Mouse (Mus musculus) small intestine, adult 2 months (tissue): ENCODE results near the gene Pts. TPM values are rescaled to one million over a fixed set of nuclear protein-coding genes. Genes with fewer than 3 reads are reported as not detected.

Experiments used
- H3K27ac ChIP-seq: fragments of 200-500 bp; 2 replicates; pipeline ENCODE4 v1.5.1; 2012; ENCODE audit warnings: low read depth, low read length, control low read depth, inconsistent platforms; ENCODE audit not compliant: insufficient read depth
- H3K27me3 ChIP-seq: fragments of 200-500 bp; 2 replicates; pipeline ENCODE4 v1.6.1; 2012; ENCODE audit warnings: mild to moderate bottlenecking, moderate library complexity, low read length, inconsistent platforms; ENCODE audit not compliant: control insufficient read depth, insufficient read depth
- H3K36me3 ChIP-seq: fragments of 200-500 bp; 2 replicates; pipeline ENCODE4 v1.6.1; 2012; ENCODE audit warnings: mild to moderate bottlenecking, low read length, control low read depth, inconsistent platforms; ENCODE audit not compliant: control insufficient read depth, insufficient read depth
- H3K4me1 ChIP-seq: fragments of 200-500 bp; 2 replicates; pipeline ENCODE4 v1.6.1; 2012; ENCODE audit warnings: low read length, inconsistent platforms, mixed read lengths; ENCODE audit not compliant: control insufficient read depth, insufficient read depth, insufficient read length
- H3K4me3 ChIP-seq: fragments of 200-500 bp; 2 replicates; pipeline ENCODE4 v1.5.1; 2012; ENCODE audit warnings: low read depth, mild to moderate bottlenecking, control low read depth, inconsistent platforms, low read length, moderate library complexity
- CTCF ChIP-seq: fragments of 200-500 bp; IDR thresholded peaks from 2 replicates; pipeline ENCODE4 v1.5.1; 2012; ENCODE audit warnings: low read depth, mild to moderate bottlenecking, control low read depth, inconsistent platforms, low read length, moderate library complexity, mixed read lengths; ENCODE audit not compliant: insufficient replicate concordance, insufficient read length; ENCODE audit errors: extremely low read depth
- POLR2A ChIP-seq: fragments of 200-500 bp; IDR thresholded peaks from 2 replicates; pipeline ENCODE4 v1.6.1; 2012; ENCODE audit warnings: low read depth, mild to moderate bottlenecking, control low read depth, inconsistent platforms, low read length, moderate library complexity
- WGBS: fragments of 180-500 bp; shearing (Covaris S2); methylation state at CpG from one replicate; pipeline ENCODE4 v1.1.7; 2018; 5-methylcytosine and 5-hydroxymethylcytosine counted together
- polyA plus RNA-seq: library from polyadenylated mRNA; depleted of rRNA; stranded (reverse); fragments of >200 nt; gene quantifications from 2 replicates; pipeline ENCODE4 v1.2.3, GENCODE M21; 2012

Gene Pts
- polyA plus RNA-seq, 1 experiment, result 14.9 TPM

DNA sequence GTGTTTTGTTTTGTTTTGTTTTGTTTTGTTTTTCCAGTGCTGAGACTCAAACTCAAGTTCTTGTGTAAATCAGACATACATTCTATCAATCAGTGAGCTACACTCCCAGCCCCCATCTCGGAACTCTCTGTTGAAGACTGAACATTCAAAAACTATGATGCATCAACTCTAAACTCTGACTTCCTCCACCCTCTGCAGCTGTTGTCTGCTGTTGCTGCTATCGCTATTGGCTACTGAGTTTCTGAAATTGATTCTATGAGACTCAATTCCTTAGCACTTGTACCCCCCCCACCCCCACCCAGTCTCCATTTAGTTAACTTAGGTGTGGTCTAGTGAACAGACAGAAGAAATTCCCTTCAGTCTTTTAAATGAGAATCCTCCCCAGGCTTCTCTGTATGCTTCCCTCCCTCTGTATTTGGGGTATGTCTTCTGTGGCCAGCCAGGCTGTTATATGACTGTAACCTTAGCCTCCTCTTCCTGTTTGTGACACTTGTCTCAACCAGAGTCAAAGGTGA, 36.9 kb downstream of the Pts start:
- 77% methylated on average over 2 of the region's 2 CpGs for WGBS
- H3K36me3 ChIP-seq, result no peaks in the 10 kb centered on the region
- H3K4me3 ChIP-seq, result no peak overlapping the region
- H3K4me1 ChIP-seq, result no peaks in the 10 kb centered on the region; the same call in 1 of the 2 replicates
- TF ChIP-seq CTCF, result no peak
- TF ChIP-seq POLR2A, result no peak
- no peaks in the 10 kb centered on the region for H3K27me3 ChIP-seq
- H3K27ac ChIP-seq, result no peak overlapping the region

DNA sequence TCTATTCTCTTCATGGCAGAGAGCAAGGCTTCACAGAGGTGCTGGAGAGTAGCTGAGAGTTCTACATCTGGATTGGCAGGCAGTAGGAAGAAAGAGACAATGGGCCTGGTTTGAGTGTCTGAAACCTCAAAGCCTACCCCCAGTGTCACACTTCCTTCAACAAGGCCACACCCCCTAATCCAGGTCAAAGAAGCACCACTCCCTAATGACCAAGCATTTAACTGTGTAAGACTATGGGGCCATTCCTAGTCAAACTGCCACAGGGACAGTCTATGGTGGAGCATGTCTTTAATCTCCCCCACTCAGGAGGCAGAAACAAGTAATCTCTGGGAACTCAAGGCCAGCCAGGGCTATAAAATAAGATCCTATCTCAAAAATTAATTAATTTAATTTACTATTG, 37.7 kb downstream of the Pts start:
- no peak for TF ChIP-seq POLR2A
- no peak overlapping the region for H3K4me3 ChIP-seq
- no peak overlapping the region for H3K27ac ChIP-seq
- H3K27me3 ChIP-seq, result no peaks in the 10 kb centered on the region
- H3K4me1 ChIP-seq, result no peaks in the 10 kb centered on the region; the same call in 1 of the 2 replicates
- H3K36me3 ChIP-seq, result no peaks in the 10 kb centered on the region

DNA sequence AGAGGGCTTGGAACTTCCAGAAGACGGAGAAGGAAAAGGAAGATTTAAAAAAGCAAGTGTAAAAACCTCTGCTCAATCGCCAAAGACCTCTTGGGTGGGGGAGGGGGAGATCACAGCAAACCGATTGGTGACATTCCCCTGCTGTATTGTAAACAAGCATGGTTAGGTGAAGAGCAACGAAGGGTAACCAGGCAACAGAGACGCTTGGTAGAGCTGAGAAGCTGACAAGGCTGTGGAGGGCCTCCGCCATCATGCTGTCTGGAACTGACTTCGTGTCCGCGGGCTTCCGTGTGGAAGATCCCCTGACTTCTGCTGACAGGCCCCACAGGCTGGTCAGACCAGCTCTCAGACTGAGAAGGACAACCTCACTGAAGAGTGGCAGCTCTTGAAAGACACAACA, 43.0 kb downstream of the Pts start:
- 25% methylated on average over 10 of the region's 10 CpGs for WGBS
- Histone ChIP-seq H3K4me3 (no peak overlapping the region), H3K4me1 (0 out of 2 replicates have a peak, but pooled peaks cover 2% of the 10 kb centered on the region), H3K27ac (no peak overlapping the region), H3K36me3 (no peaks in the 10 kb centered on the region), H3K27me3 (no peaks in the 10 kb centered on the region)
- TF ChIP-seq POLR2A (no peak), CTCF (no peak)

DNA sequence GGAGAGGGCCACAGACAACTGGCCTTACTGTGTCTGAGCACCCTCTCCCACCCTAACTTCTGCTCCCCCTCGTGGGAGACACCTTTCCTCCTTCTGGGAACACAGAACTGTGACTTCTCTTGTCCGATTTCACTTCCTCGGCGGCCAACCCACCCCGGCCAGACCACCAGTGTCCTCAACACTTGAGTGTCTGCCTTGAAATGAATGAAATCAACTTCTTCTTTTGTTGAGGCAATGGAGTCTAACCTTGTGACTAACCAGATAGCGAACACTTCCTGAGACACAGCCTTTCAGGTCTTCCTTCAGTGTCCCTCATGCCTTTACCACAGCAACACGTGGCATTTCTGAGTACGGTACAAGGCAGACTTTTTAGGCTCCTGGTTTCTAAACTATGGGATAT, 45.8 kb downstream of the Pts start:
- TF ChIP-seq POLR2A (no peak), CTCF (no peak)
- no peaks in the 10 kb centered on the region for H3K27me3 ChIP-seq
- H3K4me1 ChIP-seq, result 0 out of 2 replicates have a peak, but pooled peaks cover 2% of the 10 kb centered on the region
- no peaks in the 10 kb centered on the region for H3K36me3 ChIP-seq
- 78% methylated on average over 8 of the region's 8 CpGs for WGBS
- no peak overlapping the region for H3K27ac ChIP-seq
- H3K4me3 ChIP-seq, result no peak overlapping the region

DNA sequence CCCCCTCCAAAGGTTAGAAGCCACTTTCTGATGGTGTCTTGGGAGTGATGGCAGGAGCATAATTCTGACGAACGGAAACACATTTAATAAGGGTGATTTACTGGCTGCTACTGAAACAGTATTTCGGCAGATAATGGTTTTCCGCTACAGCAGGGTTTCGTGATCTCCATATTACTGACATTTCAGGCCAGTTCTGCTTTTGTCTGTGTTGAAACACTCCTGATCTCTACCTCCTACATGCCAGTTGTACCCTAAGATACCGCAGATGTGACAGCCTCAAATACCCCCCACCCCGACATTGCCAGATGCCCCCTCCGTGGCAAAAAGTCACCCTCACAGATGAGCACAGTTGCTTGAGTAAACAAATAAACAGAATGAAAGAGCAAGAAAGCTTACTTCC, 49.0 kb downstream of the Pts start:
- 56% methylated on average over 8 of the region's 8 CpGs for WGBS

DNA sequence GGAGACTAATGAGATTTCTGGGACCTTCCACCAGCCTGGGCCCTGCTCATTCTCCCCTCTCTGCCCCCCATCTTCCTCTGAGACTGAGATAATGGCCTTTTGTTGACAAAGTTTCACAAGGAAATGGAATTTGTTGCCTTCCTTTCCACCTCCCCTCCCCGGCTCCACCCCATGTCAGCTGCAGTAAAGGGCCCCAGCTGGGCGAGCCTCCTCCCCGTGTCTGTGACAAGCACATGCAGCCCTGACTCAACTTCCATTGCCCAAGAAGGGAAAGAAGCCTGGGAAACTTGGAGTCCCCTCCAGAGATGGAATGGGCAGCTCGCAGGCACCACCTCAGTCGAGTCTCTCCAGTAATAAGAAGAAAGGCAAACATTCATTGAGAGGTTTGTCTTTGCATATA, 49.7 kb downstream of the Pts start:
- Histone ChIP-seq H3K4me1 (peaks cover 3% of the 10 kb centered on the region; the same call in 1 of the 2 replicates), H3K36me3 (no peaks in the 10 kb centered on the region), H3K27me3 (no peaks in the 10 kb centered on the region), H3K27ac (0 out of 2 replicates have a peak overlapping the region, but pooled peaks have one; percentile 12), H3K4me3 (no peak overlapping the region)
- TF ChIP-seq CTCF (no peak), POLR2A (no peak)
- WGBS, result 10% methylated on average over 5 of the region's 5 CpGs

More for the DNA sequence above, 49.0 kb downstream of the Pts start:
- TF ChIP-seq POLR2A (no peak), CTCF (no peak)
- peak overlapping the region; percentile 18; the same call in 1 of the 2 replicates for H3K4me3 ChIP-seq
- H3K27ac ChIP-seq, result peak overlapping the region; percentile 12; the same call in 1 of the 2 replicates
- no peaks in the 10 kb centered on the region for H3K27me3 ChIP-seq
- H3K4me1 ChIP-seq, result peaks cover 3% of the 10 kb centered on the region; the same call in 1 of the 2 replicates
- H3K36me3 ChIP-seq, result no peaks in the 10 kb centered on the region

DNA sequence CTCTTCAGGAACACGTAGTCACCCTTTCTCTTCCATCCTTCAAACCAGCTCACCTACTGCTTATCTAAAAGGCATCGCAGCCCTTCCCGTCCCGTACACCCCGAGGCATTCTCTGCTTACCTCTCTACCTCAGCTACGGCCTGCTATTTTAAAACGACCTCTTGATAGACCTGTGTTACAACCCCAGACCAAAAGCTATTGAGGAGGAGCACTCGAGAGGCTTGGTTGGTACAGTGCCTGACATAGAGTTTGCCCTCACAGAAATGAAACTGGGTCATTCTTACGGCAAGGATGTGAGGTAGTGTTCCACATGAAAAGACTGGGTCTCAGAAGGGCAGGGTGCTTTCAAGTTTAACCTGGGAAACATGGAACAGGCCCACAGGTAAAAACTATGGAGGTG, 51.3 kb downstream of the Pts start:
- Histone ChIP-seq H3K4me1 (peaks cover 3% of the 10 kb centered on the region; the same call in 1 of the 2 replicates), H3K27me3 (no peaks in the 10 kb centered on the region), H3K27ac (no peak overlapping the region), H3K4me3 (no peak overlapping the region), H3K36me3 (no peaks in the 10 kb centered on the region)
- TF ChIP-seq POLR2A (no peak), CTCF (no peak)
- WGBS, result 87% methylated on average over 9 of the region's 9 CpGs
